Mouse (Mus musculus): ENCODE measurements at regions not wholly inside any gene's neighbourhood (a gene's known extent, or its start where the extent isn't known, plus 50 kb on each side); places are given as distances from the start of the nearest gene placed in this dataset.
A peak's percentile ranks its signal among the peaks of the same experiment; 100 is the strongest.

GRCm38 (mm10) chrX:51913247-51913646 is 59.3 kb downstream of the 1700080O16Rik start:
- no peaks in the 10 kb centered on the region for H3K4me1 ChIP-seq (ENCODE audit: control insufficient read depth in 2 of 2, insufficient read depth in 2 of 2, low read length in 2 of 2, poor library complexity in 1 of 2)
- no peak overlapping the region for H3K4me3 ChIP-seq (ENCODE audit: insufficient read depth in 1 of 2, low read depth in 1 of 2, low read length in 2 of 2, poor library complexity in 1 of 2, severe bottlenecking in 1 of 2)
- H3K36me3 ChIP-seq (ENCODE audit: control insufficient read depth, insufficient read depth, low read length, poor library complexity, severe bottlenecking): no peaks in the 10 kb centered on the region
- peak; percentile 28 for DNase-seq (ENCODE audit: low read depth, low spot score)
- in situ Hi-C loops (cut with MboI; ENCODE audit: low sequenced_read_pairs in 2 of 2, unreplicated experiment in 2 of 2): no loop called here
- H3K9ac ChIP-seq (ENCODE audit: insufficient read depth, low read depth, low read length, poor library complexity, severe bottlenecking): no peak overlapping the region
- H3K27ac ChIP-seq (ENCODE audit: insufficient read depth, low read depth, low read length, poor library complexity, severe bottlenecking): no peak overlapping the region
- no peak for TF ChIP-seq ZNF384 (IDR thresholded peaks at IDR 0.05; ENCODE audit: low read depth, low read length)
- TF ChIP-seq MAFK (IDR thresholded peaks at IDR 0.05; ENCODE audit: insufficient read depth, low read depth, low read length): no peak
- no peak for TF ChIP-seq CHD2 (IDR thresholded peaks at IDR 0.05; ENCODE audit: low read depth, low read length)
- TF ChIP-seq HCFC1 (IDR thresholded peaks at IDR 0.05; ENCODE audit: borderline replicate concordance, insufficient read depth, low read length): no peak
- H3K9me3 ChIP-seq (ENCODE audit: control insufficient read depth, insufficient read depth, low read depth, low read length): no peaks in the 10 kb centered on the region

- no peak for TF ChIP-seq HCFC1 (IDR thresholded peaks at IDR 0.05; ENCODE audit: borderline replicate concordance, insufficient read depth, low read length)
- no peak for TF ChIP-seq MAFK (IDR thresholded peaks at IDR 0.05; ENCODE audit: insufficient read depth, low read depth, low read length)
- no peak for TF ChIP-seq CHD2 (IDR thresholded peaks at IDR 0.05; ENCODE audit: low read depth, low read length)
- TF ChIP-seq ZNF384 (IDR thresholded peaks at IDR 0.05; ENCODE audit: low read depth, low read length): no peak
- no peak for TF ChIP-seq ZC3H11A (IDR thresholded peaks at IDR 0.05; ENCODE audit: borderline replicate concordance, low read depth, low read length)
- Histone ChIP-seq H3K36me3 (ENCODE audit: control insufficient read depth, insufficient read depth, low read length, poor library complexity, severe bottlenecking) (no peaks in the 10 kb centered on the region), H3K4me1 (ENCODE audit: control insufficient read depth in 2 of 2, insufficient read depth in 2 of 2, low read length in 2 of 2, poor library complexity in 1 of 2) (no peaks in the 10 kb centered on the region), H3K9me3 (ENCODE audit: control insufficient read depth, insufficient read depth, low read depth, low read length) (no peaks in the 10 kb centered on the region), H3K27ac (ENCODE audit: insufficient read depth, low read depth, low read length, poor library complexity, severe bottlenecking) (no peak overlapping the region), H3K9ac (ENCODE audit: insufficient read depth, low read depth, low read length, poor library complexity, severe bottlenecking) (no peak overlapping the region), H3K4me3 (ENCODE audit: insufficient read depth in 1 of 2, low read depth in 1 of 2, low read length in 2 of 2, poor library complexity in 1 of 2, severe bottlenecking in 1 of 2) (no peak overlapping the region)
- in situ Hi-C loops (cut with MboI; ENCODE audit: low sequenced_read_pairs in 2 of 2, unreplicated experiment in 2 of 2): no loop called here
- DNase-seq (ENCODE audit: low read depth, low spot score): no peak
Measured at GRCm38 (mm10) chrX:51911566-51911965, 61.0 kb downstream of the 1700080O16Rik start.

- in situ Hi-C loops (cut with MboI; ENCODE audit: low sequenced_read_pairs in 2 of 2, unreplicated experiment in 2 of 2): no loop called here
- H3K4me3 ChIP-seq (ENCODE audit: insufficient read depth in 1 of 2, low read depth in 1 of 2, low read length in 2 of 2, poor library complexity in 1 of 2, severe bottlenecking in 1 of 2): no peak overlapping the region
- no peaks in the 10 kb centered on the region for H3K4me1 ChIP-seq (ENCODE audit: control insufficient read depth in 2 of 2, insufficient read depth in 2 of 2, low read length in 2 of 2, poor library complexity in 1 of 2)
- no peak overlapping the region for H3K27ac ChIP-seq (ENCODE audit: insufficient read depth, low read depth, low read length, poor library complexity, severe bottlenecking)
- H3K36me3 ChIP-seq (ENCODE audit: control insufficient read depth, insufficient read depth, low read length, poor library complexity, severe bottlenecking): no peaks in the 10 kb centered on the region
- TF ChIP-seq ZC3H11A (IDR thresholded peaks at IDR 0.05; ENCODE audit: borderline replicate concordance, low read depth, low read length): no peak
- no peak overlapping the region for H3K9ac ChIP-seq (ENCODE audit: insufficient read depth, low read depth, low read length, poor library complexity, severe bottlenecking)
- H3K9me3 ChIP-seq (ENCODE audit: control insufficient read depth, insufficient read depth, low read depth, low read length): no peaks in the 10 kb centered on the region
- DNase-seq (ENCODE audit: low read depth, low spot score): no peak
Measured at GRCm38 (mm10) chrX:51910576-51910975, 62.0 kb downstream of the 1700080O16Rik start.

GRCm38 (mm10) chrX:51898445-51898844 is 74.1 kb downstream of the 1700080O16Rik start:
- no peak for TF ChIP-seq MAFK (IDR thresholded peaks at IDR 0.05; ENCODE audit: insufficient read depth, low read depth, low read length)
- TF ChIP-seq ZC3H11A (IDR thresholded peaks at IDR 0.05; ENCODE audit: borderline replicate concordance, low read depth, low read length): no peak
- Histone ChIP-seq H3K4me3 (ENCODE audit: insufficient read depth in 1 of 2, low read depth in 1 of 2, low read length in 2 of 2, poor library complexity in 1 of 2, severe bottlenecking in 1 of 2) (no peak overlapping the region), H3K9me3 (ENCODE audit: control insufficient read depth, insufficient read depth, low read depth, low read length) (no peaks in the 10 kb centered on the region), H3K36me3 (ENCODE audit: control insufficient read depth, insufficient read depth, low read length, poor library complexity, severe bottlenecking) (no peaks in the 10 kb centered on the region), H3K9ac (ENCODE audit: insufficient read depth, low read depth, low read length, poor library complexity, severe bottlenecking) (no peak overlapping the region), H3K27ac (ENCODE audit: insufficient read depth, low read depth, low read length, poor library complexity, severe bottlenecking) (no peak overlapping the region), H3K4me1 (ENCODE audit: control insufficient read depth in 2 of 2, insufficient read depth in 2 of 2, low read length in 2 of 2, poor library complexity in 1 of 2) (no peaks in the 10 kb centered on the region)
- in situ Hi-C loops (cut with MboI; ENCODE audit: low sequenced_read_pairs in 2 of 2, unreplicated experiment in 2 of 2): no loop called here
- DNase-seq (ENCODE audit: low read depth, low spot score): no peak

GRCm38 (mm10) chrX:51897059-51897458 is 75.5 kb downstream of the 1700080O16Rik start:
- no peaks in the 10 kb centered on the region for H3K36me3 ChIP-seq (ENCODE audit: control insufficient read depth, insufficient read depth, low read length, poor library complexity, severe bottlenecking)
- TF ChIP-seq ZNF384 (IDR thresholded peaks at IDR 0.05; ENCODE audit: low read depth, low read length) (no peak), HCFC1 (IDR thresholded peaks at IDR 0.05; ENCODE audit: borderline replicate concordance, insufficient read depth, low read length) (no peak), ZC3H11A (IDR thresholded peaks at IDR 0.05; ENCODE audit: borderline replicate concordance, low read depth, low read length) (no peak), CHD2 (IDR thresholded peaks at IDR 0.05; ENCODE audit: low read depth, low read length) (no peak), MAFK (IDR thresholded peaks at IDR 0.05; ENCODE audit: insufficient read depth, low read depth, low read length) (no peak)

More at GRCm38 (mm10) chrX:51897059-51897458, 75.5 kb downstream of the 1700080O16Rik start:
- peak; percentile 4 for DNase-seq (ENCODE audit: low read depth, low spot score)
- no peaks in the 10 kb centered on the region for H3K4me1 ChIP-seq (ENCODE audit: control insufficient read depth in 2 of 2, insufficient read depth in 2 of 2, low read length in 2 of 2, poor library complexity in 1 of 2)
- no peaks in the 10 kb centered on the region for H3K9me3 ChIP-seq (ENCODE audit: control insufficient read depth, insufficient read depth, low read depth, low read length)
- H3K4me3 ChIP-seq (ENCODE audit: insufficient read depth in 1 of 2, low read depth in 1 of 2, low read length in 2 of 2, poor library complexity in 1 of 2, severe bottlenecking in 1 of 2): no peak overlapping the region
- in situ Hi-C loops (cut with MboI; ENCODE audit: low sequenced_read_pairs in 2 of 2, unreplicated experiment in 2 of 2): no loop called here
- H3K9ac ChIP-seq (ENCODE audit: insufficient read depth, low read depth, low read length, poor library complexity, severe bottlenecking): no peak overlapping the region
- H3K27ac ChIP-seq (ENCODE audit: insufficient read depth, low read depth, low read length, poor library complexity, severe bottlenecking): no peak overlapping the region
